Mouse (Mus musculus) central nervous system, embryonic 14 days (tissue): Measurements from ENCODE around the gene Fam196b. TPM values are rescaled to one million over a fixed set of nuclear protein-coding genes. Genes with fewer than 3 reads are reported as not detected.

ENCODE experiments used
- polyA plus RNA-seq: library from polyadenylated mRNA; depleted of rRNA; stranded (reverse); fragments of >200 nt; gene quantifications from 2 replicates; pipeline ENCODE4 v1.2.3, GENCODE M21; 2012; rRNA removed

The Fam196b gene
- 5.3 and 6.2 TPM in 2 replicates for polyA plus RNA-seq

GRCm38 (mm10) chr11:34314534-34315379 lies at the start of gene Fam196b:
Gene Fam196b, plus strand, starts transcription at chr11:34314822.

Other genes starting within 250 kb of the Fam196b start
- 0.16 and 0.77 TPM in 2 replicates for gene 4930469K13Rik, start 216.3 kb upstream of the Fam196b start, polyA plus RNA-seq
- 0.08 TPM in 1 of 2 replicates, not detected in the other for gene Foxi1, start 106.7 kb upstream of the Fam196b start, polyA plus RNA-seq